Mouse (Mus musculus): ENCODE data around the gene Pappa. TPM values are rescaled to one million over a fixed set of nuclear protein-coding genes. Genes with fewer than 3 reads are reported as not detected.

Gene Pappa
- polyA plus RNA-seq, 1 experiment = 0.15 TPM

DNA sequence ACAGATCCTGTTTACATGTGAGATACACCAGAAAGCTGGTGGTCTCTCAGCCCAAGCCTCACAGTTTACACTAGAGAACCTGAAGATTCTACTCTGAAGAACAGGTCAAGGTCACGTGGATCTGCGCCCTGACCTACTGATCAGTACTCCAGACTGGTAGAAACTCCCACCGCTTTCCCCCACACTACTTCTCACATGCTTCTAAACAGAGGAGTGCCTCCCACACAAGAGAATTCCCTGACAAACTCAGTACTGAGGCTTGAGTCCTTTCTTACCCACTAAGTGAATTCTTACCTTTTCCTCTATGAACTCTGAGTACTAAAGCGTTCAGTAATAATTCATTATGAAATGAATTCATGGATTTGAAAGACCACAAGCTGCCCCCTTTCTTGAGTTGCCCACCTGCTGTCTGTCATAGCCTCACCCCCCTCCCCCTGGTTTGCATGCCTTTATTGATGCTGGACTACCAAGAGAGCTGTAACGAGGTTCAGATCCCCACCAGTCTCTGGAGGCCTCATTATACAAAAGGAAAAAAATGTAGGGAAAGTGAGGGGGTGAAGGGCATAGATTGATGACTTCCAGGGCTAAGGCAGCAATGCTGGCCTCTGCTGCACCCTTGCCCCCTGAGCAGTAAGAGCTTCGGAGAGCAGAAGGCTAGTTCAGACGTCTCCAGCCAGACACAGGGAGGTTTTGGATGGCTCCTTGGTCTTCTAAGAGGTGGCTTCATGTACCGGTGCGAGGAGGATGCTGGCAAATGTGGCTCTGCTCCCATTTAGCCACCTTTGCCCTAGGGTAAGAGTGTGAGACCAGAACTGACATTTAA, 204.7 kb downstream of the Pappa start:
- no peak for TF ChIP-seq POLR2A (IDR thresholded peaks at IDR 0.05; ENCODE audit: control insufficient read depth, extremely low read depth, insufficient read depth, low read length, poor library complexity)
- no peak for TF ChIP-seq CTCF (IDR thresholded peaks at IDR 0.05; ENCODE audit: borderline replicate concordance, control insufficient read depth, extremely low read depth, insufficient read depth, low read length, poor library complexity)
- 86% methylated on average over 9 of the region's 9 CpGs for WGBS
- Histone ChIP-seq H3K27ac (ENCODE audit: control insufficient read depth, insufficient read depth, low read length) (no peak overlapping the region), H3K27me3 (ENCODE audit: control insufficient read depth, insufficient read depth, low read length) (no peaks in the 10 kb centered on the region), H3K36me3 (ENCODE audit: control insufficient read depth, insufficient read depth, low read length) (no peaks in the 10 kb centered on the region), H3K4me3 (ENCODE audit: control insufficient read depth, insufficient read depth, low read length) (no peak overlapping the region), H3K4me1 (replicated peaks; ENCODE audit: control insufficient read depth, insufficient read depth, low read length) (no peaks in the 10 kb centered on the region)
- DNase-seq = no peak

GRCm38 (mm10) chr4:65333718-65334117, 209.7 kb downstream of the Pappa start:
- no peak for DNase-seq
- no peak overlapping the region for H3K27ac ChIP-seq (ENCODE audit: control insufficient read depth, insufficient read depth, low read length)
- TF ChIP-seq POLR2A (IDR thresholded peaks at IDR 0.05; ENCODE audit: control insufficient read depth, extremely low read depth, insufficient read depth, low read length, poor library complexity) (no peak), CTCF (IDR thresholded peaks at IDR 0.05; ENCODE audit: borderline replicate concordance, control insufficient read depth, extremely low read depth, insufficient read depth, low read length, poor library complexity) (no peak)
- 13% methylated on average over 1 of the region's 1 CpGs for WGBS
- H3K4me1 ChIP-seq (replicated peaks; ENCODE audit: control insufficient read depth, insufficient read depth, low read length) = no peaks in the 10 kb centered on the region
- no peaks in the 10 kb centered on the region for H3K36me3 ChIP-seq (ENCODE audit: control insufficient read depth, insufficient read depth, low read length)
- H3K4me3 ChIP-seq (ENCODE audit: control insufficient read depth, insufficient read depth, low read length) = no peak overlapping the region
- no peaks in the 10 kb centered on the region for H3K27me3 ChIP-seq (ENCODE audit: control insufficient read depth, insufficient read depth, low read length)

GRCm38 (mm10) chr4:65341766-65342165, 217.8 kb downstream of the Pappa start:
- H3K27me3 ChIP-seq (ENCODE audit: control insufficient read depth, insufficient read depth, low read length) = no peaks in the 10 kb centered on the region
- DNase-seq = no peak
- H3K36me3 ChIP-seq (ENCODE audit: control insufficient read depth, insufficient read depth, low read length) = no peaks in the 10 kb centered on the region
- TF ChIP-seq CTCF (IDR thresholded peaks at IDR 0.05; ENCODE audit: borderline replicate concordance, control insufficient read depth, extremely low read depth, insufficient read depth, low read length, poor library complexity) = no peak
- no peak for TF ChIP-seq POLR2A (IDR thresholded peaks at IDR 0.05; ENCODE audit: control insufficient read depth, extremely low read depth, insufficient read depth, low read length, poor library complexity)
- H3K4me1 ChIP-seq (replicated peaks; ENCODE audit: control insufficient read depth, insufficient read depth, low read length) = no peaks in the 10 kb centered on the region
- no peak overlapping the region for H3K27ac ChIP-seq (ENCODE audit: control insufficient read depth, insufficient read depth, low read length)
- no peak overlapping the region for H3K4me3 ChIP-seq (ENCODE audit: control insufficient read depth, insufficient read depth, low read length)
- WGBS = 85% methylated on average over 3 of the region's 3 CpGs

DNA sequence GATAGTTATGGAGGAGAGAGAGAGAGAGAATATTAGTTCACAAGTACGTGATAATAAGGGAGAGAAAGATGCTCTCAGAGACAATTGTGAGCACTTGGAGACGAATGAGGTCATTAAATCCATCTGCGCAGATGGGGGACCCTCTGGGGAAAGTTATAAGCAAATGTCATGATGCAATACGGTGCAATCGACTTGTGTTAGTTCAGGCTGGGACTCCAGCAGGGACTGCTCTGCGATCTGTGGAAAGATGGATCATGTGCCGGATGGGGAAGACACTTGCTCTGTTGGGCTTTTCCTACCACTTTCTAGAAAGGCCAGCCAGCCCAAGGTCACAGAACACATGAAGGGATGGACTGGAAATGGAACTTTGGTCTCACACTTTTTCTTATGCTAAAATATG, 226.5 kb downstream of the Pappa start:
- TF ChIP-seq POLR2A (IDR thresholded peaks at IDR 0.05; ENCODE audit: control insufficient read depth, extremely low read depth, insufficient read depth, low read length, poor library complexity) = no peak
- no peak for TF ChIP-seq CTCF (IDR thresholded peaks at IDR 0.05; ENCODE audit: borderline replicate concordance, control insufficient read depth, extremely low read depth, insufficient read depth, low read length, poor library complexity)
- no peak overlapping the region for H3K4me3 ChIP-seq (ENCODE audit: control insufficient read depth, insufficient read depth, low read length)
- H3K36me3 ChIP-seq (ENCODE audit: control insufficient read depth, insufficient read depth, low read length) = no peaks in the 10 kb centered on the region
- no peaks in the 10 kb centered on the region for H3K4me1 ChIP-seq (replicated peaks; ENCODE audit: control insufficient read depth, insufficient read depth, low read length)
- no peak for DNase-seq
- no peak overlapping the region for H3K27ac ChIP-seq (ENCODE audit: control insufficient read depth, insufficient read depth, low read length)
- H3K27me3 ChIP-seq (ENCODE audit: control insufficient read depth, insufficient read depth, low read length) = no peaks in the 10 kb centered on the region
- 86% methylated on average over 7 of the region's 7 CpGs for WGBS

DNA sequence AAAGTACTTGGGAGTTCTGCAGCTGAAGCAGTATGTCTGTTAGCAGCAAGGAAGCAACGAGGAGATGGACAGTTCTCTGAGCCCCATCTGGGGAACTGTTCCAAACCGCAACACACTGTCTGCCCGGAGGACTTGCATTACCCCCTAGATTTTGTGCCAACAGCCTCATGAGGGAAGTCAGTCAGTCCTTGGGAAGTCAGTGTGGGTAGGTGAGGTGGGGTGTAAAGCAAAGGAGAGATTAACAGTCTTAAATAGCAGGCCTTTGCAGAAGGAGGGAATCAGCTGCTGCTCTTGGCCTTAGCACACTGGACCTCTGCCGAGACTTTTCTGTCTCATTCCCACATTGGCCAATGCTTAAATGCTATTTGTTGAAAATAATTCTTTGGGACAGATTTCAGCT, 230.6 kb downstream of the Pappa start:
- no peak for DNase-seq

GRCm38 (mm10) chr4:65367135-65367534, 243.2 kb downstream of the Pappa start:
- no peaks in the 10 kb centered on the region for H3K27me3 ChIP-seq (ENCODE audit: control insufficient read depth, insufficient read depth, low read length)
- DNase-seq = no peak
- no peaks in the 10 kb centered on the region for H3K36me3 ChIP-seq (ENCODE audit: control insufficient read depth, insufficient read depth, low read length)
- no peaks in the 10 kb centered on the region for H3K4me1 ChIP-seq (replicated peaks; ENCODE audit: control insufficient read depth, insufficient read depth, low read length)
- H3K27ac ChIP-seq (ENCODE audit: control insufficient read depth, insufficient read depth, low read length) = no peak overlapping the region
- H3K4me3 ChIP-seq (ENCODE audit: control insufficient read depth, insufficient read depth, low read length) = no peak overlapping the region
- TF ChIP-seq POLR2A (IDR thresholded peaks at IDR 0.05; ENCODE audit: control insufficient read depth, extremely low read depth, insufficient read depth, low read length, poor library complexity) (no peak), CTCF (IDR thresholded peaks at IDR 0.05; ENCODE audit: borderline replicate concordance, control insufficient read depth, extremely low read depth, insufficient read depth, low read length, poor library complexity) (no peak)

More for the DNA sequence above, 230.6 kb downstream of the Pappa start:
- H3K4me3 ChIP-seq (ENCODE audit: control insufficient read depth, insufficient read depth, low read length) = no peak overlapping the region
- no peak overlapping the region for H3K27ac ChIP-seq (ENCODE audit: control insufficient read depth, insufficient read depth, low read length)
- no peaks in the 10 kb centered on the region for H3K36me3 ChIP-seq (ENCODE audit: control insufficient read depth, insufficient read depth, low read length)
- no peaks in the 10 kb centered on the region for H3K4me1 ChIP-seq (replicated peaks; ENCODE audit: control insufficient read depth, insufficient read depth, low read length)
- H3K27me3 ChIP-seq (ENCODE audit: control insufficient read depth, insufficient read depth, low read length) = no peaks in the 10 kb centered on the region
- no peak for TF ChIP-seq CTCF (IDR thresholded peaks at IDR 0.05; ENCODE audit: borderline replicate concordance, control insufficient read depth, extremely low read depth, insufficient read depth, low read length, poor library complexity)
- no peak for TF ChIP-seq POLR2A (IDR thresholded peaks at IDR 0.05; ENCODE audit: control insufficient read depth, extremely low read depth, insufficient read depth, low read length, poor library complexity)
- 49% methylated on average over 4 of the region's 4 CpGs for WGBS
